Mouse (Mus musculus) neural tube, embryonic 10.5 days (tissue): ENCODE data around the gene Unc5c.

ENCODE experiments used
- DNase-seq: peaks from one replicate; pipeline ENCODE4 v3.0.0-alpha.2; 2017; ENCODE audit warnings: low spot score; ENCODE audit errors: extremely low spot score

Gene Unc5c

GRCm38 (mm10) chr3:141810944-141811343 is 345.9 kb downstream of the Unc5c start:
- no peak for DNase-seq

GRCm38 (mm10) chr3:141811348-141811747 is 346.3 kb downstream of the Unc5c start:
- DNase-seq = peak; percentile 52

DNA sequence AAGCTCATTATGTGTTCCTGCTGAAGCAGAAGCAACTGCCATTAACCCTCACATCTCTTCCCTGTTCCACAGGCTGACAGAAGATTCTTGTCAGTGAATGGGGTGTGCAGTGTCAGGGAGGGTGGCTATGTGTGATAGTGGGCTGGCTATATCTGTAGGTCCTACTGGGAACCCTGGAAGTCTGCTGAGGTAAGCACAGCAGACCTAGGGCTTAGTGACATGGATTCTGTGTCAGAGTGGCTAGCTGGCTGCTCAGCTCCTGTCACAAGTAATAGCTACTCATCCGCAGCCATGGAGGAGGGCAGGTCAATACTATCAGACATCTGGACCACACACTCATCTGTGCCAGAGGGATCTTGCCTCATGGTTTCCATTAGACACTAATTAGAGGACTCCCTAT is 349.8 kb downstream of the Unc5c start:
- no peak for DNase-seq

- DNase-seq = no peak
Measured at GRCm38 (mm10) chr3:141818615-141819312, 353.7 kb downstream of the Unc5c start.

DNA sequence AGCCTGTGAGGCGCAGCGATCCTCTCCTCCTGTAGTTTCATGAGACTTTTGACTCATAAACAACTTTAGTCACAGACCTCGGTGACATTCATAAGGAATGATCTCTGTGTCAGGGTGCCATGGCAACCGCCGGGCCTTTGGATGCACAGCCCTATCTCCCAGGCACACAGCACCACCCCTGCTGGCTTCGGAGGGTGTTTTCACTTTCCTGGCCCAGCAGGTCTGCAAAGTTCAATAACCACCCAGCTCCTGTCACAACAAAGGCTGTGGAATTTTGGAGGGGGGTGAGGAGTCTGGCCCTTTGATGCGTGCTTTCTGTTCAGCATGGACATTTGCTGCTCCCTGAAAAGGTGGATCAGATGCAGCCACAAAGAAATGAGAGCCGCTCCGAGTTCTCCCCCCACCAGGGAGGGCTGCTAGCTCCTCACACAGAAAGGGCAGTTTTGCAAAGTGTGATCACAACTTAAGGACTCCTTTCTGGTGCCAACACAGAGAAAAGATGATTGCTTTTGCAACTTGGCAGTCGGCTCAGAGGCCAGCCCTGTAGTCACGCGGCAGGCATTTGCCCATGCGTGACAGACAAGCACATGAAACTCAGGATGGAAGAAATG is 354.4 kb downstream of the Unc5c start:
- DNase-seq = peak; percentile 81

DNA sequence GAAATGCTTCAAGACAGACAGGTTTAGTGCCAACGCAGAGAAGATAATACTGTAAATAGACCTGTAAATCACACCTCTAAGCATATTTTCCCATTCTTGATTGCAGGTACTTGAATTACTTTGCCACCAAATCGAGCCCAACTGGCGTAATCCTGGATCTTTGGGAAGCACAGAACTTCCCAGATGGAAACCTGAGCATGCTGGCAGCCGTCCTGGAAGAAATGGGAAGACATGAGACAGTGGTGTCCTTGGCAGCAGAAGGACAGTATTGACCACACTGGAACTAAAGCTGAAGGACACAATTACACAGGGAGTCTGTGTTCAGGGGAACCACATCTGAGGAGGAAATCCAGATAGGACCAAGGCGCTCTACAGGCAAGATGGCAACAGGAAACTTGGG is 363.3 kb downstream of the Unc5c start:
- no peak for DNase-seq

GRCm38 (mm10) chr3:141831135-141831534 is 366.1 kb downstream of the Unc5c start:
- DNase-seq = peak; percentile 49

DNA sequence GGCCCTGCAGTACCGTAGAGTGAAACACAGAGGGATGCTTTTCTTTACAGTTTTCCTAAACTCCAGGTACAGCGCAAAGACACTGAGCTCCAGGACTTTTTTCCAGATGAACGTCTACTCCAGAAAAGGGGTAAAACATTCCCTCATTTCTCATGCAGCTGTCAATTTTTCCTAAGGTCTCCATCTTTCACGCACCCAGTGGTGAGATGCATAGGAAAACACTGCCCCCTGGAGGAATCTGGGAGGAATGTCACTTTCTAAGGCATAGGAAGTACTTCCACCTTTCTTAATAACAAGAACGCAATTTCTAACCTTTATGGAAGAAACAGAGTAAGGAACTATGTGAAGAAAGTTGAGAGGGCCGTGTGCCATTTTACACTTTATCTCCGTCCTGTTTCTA is 373.8 kb downstream of the Unc5c start:
- DNase-seq = peak; percentile 26

DNA sequence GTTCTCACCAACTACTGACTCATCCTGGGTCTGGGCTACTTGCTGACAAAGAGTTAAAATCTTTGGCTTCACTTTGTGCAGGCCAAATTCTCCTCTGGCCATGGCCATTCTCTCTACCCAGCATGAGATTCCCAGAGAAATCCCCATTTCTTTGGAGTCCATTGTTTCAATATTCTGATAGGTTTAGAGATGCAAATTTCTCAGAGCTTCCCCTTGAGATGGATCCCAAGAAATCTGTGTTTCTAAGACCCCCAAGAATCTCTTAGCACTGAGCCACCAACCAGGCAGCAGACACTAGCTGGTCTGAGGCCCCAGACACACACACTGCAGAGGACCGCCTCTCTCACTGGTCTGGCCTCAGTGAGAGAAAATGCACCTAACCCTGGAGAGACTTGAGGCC is 384.2 kb downstream of the Unc5c start:
- no peak for DNase-seq

- no peak for DNase-seq
Measured at GRCm38 (mm10) chr3:141850141-141850540, 385.1 kb downstream of the Unc5c start.

DNA sequence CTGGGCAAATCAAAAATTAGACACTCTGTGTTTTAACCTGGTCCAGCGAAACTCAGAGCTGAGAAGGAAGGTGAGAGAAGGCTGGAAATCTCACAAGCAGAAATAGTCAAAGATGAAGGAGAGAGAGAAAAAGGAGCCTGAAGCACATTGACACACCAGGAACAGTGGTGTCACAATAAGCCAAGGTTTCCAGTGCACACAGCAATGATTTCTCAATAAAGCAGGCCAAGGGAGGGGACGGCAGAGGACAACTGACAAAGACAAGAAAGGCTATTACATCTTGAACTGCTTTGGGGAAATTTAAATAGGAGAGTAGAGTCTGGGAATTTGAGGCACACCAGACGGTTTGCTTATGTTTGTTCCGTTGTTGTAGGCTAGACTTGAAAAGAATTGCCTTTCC is 389.3 kb downstream of the Unc5c start:
- DNase-seq = no peak

GRCm38 (mm10) chr3:141857123-141857522 is 392.1 kb downstream of the Unc5c start:
- no peak for DNase-seq

DNA sequence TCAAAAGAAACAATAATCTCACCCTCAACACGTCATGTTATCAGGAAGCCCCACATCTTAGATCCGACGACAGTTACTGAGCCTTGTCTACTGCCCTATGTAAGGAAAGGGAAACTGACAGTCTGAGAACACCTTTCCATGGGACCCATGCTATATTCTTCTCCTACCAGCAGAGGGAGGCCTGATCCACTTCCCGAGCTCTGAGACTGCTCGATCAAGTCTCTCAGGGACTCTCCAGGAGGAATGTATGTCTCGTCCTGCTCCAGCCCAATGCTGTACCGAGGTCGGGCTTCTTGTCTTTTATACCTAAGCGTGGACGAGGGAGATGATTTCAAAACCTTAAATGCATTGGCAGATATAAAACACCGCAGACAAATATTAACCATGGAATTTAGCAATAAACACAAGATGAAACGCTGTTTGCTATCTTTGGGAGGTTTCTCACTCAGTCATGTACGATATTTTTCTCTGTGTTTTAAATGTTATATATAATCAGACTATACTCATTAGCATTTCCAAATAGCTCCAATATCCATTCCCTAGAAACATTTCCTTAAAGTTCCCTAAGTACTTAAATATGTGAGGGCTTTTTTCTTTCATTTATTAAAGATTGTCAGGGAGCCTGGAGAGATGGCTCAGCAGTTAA is 397.9 kb downstream of the Unc5c start:
- DNase-seq = peak; percentile 57

GRCm38 (mm10) chr3:141871805-141872204 is 406.8 kb downstream of the Unc5c start:
- DNase-seq = no peak

DNA sequence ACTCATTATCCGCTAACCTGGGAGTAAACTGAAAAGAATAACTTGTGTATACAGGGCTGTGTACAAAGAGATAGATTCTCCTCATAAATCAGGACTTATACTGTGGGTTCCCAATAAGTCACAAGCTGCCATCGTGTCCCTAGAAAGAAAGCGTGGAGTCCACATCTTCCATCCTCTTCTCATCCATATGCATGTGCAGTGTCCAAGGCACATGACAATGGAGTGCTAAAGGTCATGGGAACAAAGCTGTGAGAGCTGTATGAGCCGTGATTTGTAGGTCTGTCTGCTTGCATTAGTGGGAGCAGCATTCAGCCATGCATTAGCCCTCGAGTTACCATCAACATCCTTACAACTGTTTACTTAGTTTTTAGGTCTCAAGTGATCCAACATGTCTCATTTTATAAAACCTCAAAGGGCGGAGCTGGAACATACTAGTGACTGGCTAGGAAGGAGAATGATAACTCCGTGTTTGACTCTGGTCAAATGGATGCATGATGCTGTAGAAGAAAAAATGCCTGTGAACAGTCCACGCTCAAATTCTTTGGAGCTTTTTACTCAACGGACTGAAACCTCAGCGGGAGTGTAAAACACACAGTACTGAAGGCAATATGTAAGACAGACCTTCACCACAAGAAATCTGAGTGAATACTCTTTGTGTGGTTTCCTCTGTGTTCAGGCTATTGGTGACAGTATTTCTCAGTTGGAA is 407.5 kb downstream of the Unc5c start:
- peak; percentile 30 for DNase-seq

DNA sequence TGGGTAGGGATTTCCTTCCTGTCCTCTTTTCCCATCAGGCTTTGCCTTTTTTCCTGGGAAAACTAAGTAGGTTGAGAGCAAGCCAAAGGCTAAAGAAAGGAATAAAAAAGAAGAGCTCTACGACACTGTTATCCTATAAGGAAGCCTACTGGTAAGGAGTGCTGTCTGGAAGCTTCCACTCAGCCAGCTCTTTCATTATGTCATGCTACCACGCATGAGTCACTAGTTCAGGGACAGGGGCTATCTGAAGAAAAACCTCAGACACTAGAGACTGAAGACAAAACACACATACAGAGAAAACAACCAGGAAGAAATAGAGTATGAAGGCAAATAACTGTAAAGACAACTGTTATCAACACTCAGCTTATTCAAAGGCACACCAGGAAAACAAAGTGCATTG is 417.5 kb downstream of the Unc5c start:
- no peak for DNase-seq

GRCm38 (mm10) chr3:141884190-141884589 is 419.2 kb downstream of the Unc5c start:
- DNase-seq = no peak
